Mouse (Mus musculus): ENCODE results near the gene Tgm4. TPM values are rescaled to one million over a fixed set of nuclear protein-coding genes. Genes with fewer than 3 reads are reported as not detected.

Gene Tgm4
- polyA plus RNA-seq, 1 experiment from 2014 or later = 0.52 TPM

DNA sequence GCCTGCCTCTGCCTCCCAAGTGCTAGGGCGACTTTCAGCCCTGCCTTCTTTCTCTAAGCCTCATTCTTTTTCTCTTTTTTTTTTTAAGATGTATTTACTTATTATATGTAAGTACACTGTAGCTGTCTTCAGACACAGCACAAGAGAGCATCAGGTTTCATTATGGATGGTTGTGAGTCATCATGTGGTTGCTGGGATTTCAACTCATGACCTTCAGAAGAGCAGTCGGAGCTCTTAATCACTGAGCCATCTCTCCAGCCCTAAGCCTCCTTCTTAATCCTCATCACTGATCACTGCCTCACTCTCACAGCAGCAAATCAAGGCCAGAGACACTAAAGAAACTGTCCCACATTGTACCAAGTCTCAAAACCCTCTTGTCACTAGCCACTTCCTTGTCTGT lies 10.3 kb upstream of the Tgm4 start:
- no peak for ATAC-seq (replicated peaks; ENCODE audit: insufficient number of reproducible peaks, low FRiP score, low TSS enrichment, low read depth)
- Histone ChIP-seq H3K4me3 (ENCODE audit: low read depth, low read length) (no peak overlapping the region), H3K9me3 (replicated peaks; ENCODE audit: control insufficient read depth, low read length) (no peaks in the 10 kb centered on the region), H3K9ac (replicated peaks; ENCODE audit: low read length) (no peak overlapping the region), H3K27ac (replicated peaks; ENCODE audit: low read depth, low read length) (no peak overlapping the region), H3K36me3 (replicated peaks; ENCODE audit: control insufficient read depth, insufficient read depth, low read depth, low read length) (no peaks in the 10 kb centered on the region), H3K4me2 (ENCODE audit: low read depth, low read length) (no peak overlapping the region), H3K4me1 (ENCODE audit: control insufficient read depth, insufficient read depth, low read length) (no peaks in the 10 kb centered on the region), H3K27me3 (ENCODE audit: control insufficient read depth, insufficient read depth, low read length) (no peaks in the 10 kb centered on the region)
- 78% methylated on average over 2 of the region's 2 CpGs for WGBS
- no peak for DNase-seq (ENCODE audit: low spot score)

DNA sequence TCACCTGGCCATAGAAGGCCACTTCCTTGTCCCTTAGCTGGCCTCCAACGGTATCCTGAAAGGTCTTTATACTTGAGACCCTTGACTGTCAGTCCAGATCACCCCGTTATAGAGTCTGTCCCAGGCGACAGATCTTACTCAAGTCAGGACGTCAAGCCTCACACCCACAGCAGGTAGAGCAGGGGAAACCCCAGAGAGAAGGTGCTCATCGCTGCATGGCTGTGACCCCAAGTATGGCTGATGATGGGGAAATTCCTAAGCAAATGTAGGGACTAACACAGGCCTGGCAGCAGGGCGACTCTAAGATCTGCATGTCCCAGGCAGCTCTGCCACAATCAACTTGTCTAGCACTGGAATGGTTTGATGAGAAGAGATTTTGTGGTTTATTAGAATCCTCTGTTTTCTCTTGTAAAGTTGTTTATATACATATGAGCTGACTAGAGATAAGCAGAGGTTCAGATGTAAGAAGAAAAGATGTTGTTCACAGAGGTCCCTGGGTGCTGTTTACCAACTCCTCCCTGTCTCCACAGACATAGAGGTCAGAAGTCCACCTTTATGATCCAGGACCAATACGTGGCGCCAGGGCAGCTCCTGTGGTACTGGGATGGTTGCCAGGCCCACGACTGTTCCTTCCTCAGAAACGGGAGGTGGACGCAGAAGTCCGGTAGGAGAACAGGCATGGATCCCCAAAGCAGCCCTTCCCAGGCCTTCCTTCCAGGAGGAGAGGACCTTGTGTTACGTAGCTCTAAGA lies 2.9 kb upstream of the Tgm4 start:
- DNase-seq (ENCODE audit: low spot score) = no peak
- Histone ChIP-seq H3K27ac (replicated peaks; ENCODE audit: low read depth, low read length) (no peak overlapping the region), H3K9ac (replicated peaks; ENCODE audit: low read length) (no peak overlapping the region), H3K27me3 (ENCODE audit: control insufficient read depth, insufficient read depth, low read length) (no peaks in the 10 kb centered on the region), H3K4me2 (ENCODE audit: low read depth, low read length) (no peak overlapping the region), H3K36me3 (replicated peaks; ENCODE audit: control insufficient read depth, insufficient read depth, low read depth, low read length) (no peaks in the 10 kb centered on the region), H3K4me1 (ENCODE audit: control insufficient read depth, insufficient read depth, low read length) (no peaks in the 10 kb centered on the region), H3K9me3 (replicated peaks; ENCODE audit: control insufficient read depth, low read length) (no peaks in the 10 kb centered on the region), H3K4me3 (ENCODE audit: low read depth, low read length) (no peak overlapping the region)
- WGBS = 83% methylated on average over 13 of the region's 13 CpGs
- ATAC-seq (replicated peaks; ENCODE audit: insufficient number of reproducible peaks, low FRiP score, low TSS enrichment, low read depth) = no peak

DNA sequence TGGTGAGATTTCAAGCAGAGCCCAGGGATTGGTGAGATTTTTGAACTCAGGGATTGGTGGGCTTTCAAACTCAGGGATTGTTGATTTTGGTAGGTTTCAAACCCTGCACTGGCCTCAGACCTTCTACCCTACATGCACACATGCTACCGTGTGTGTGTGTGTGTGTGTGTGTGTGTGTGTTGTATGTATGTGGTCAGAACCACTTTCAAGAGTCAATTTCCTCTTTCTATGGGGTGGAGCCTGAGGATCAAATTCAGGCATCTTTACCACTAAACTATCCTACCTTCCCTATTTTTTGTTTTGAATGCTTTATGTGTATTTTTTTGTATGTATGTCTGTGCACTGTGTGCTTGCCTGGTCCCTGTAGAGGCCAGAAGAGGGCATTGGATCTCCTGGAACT lies 13.1 kb downstream of the Tgm4 start:
- Histone ChIP-seq H3K4me2 (ENCODE audit: low read depth, low read length) (no peak overlapping the region), H3K4me3 (ENCODE audit: low read depth, low read length) (no peak overlapping the region), H3K27ac (replicated peaks; ENCODE audit: low read depth, low read length) (no peak overlapping the region), H3K27me3 (ENCODE audit: control insufficient read depth, insufficient read depth, low read length) (no peaks in the 10 kb centered on the region), H3K9me3 (replicated peaks; ENCODE audit: control insufficient read depth, low read length) (no peaks in the 10 kb centered on the region), H3K4me1 (ENCODE audit: control insufficient read depth, insufficient read depth, low read length) (no peaks in the 10 kb centered on the region), H3K9ac (replicated peaks; ENCODE audit: low read length) (no peak overlapping the region), H3K36me3 (replicated peaks; ENCODE audit: control insufficient read depth, insufficient read depth, low read depth, low read length) (no peaks in the 10 kb centered on the region)
- 100% methylated on average over 1 of the region's 1 CpGs for WGBS
- DNase-seq (ENCODE audit: low spot score) (no peak), ATAC-seq (replicated peaks; ENCODE audit: insufficient number of reproducible peaks, low FRiP score, low TSS enrichment, low read depth) (no peak)

GRCm38 (mm10) chr9:123058724-123059292 lies 24.3 kb downstream of the Tgm4 start:
- H3K27me3 ChIP-seq (ENCODE audit: control insufficient read depth, insufficient read depth, low read length) = no peaks in the 10 kb centered on the region
- H3K4me2 ChIP-seq (ENCODE audit: low read depth, low read length) = no peak overlapping the region
- no peak overlapping the region for H3K9ac ChIP-seq (replicated peaks; ENCODE audit: low read length)
- H3K36me3 ChIP-seq (replicated peaks; ENCODE audit: control insufficient read depth, insufficient read depth, low read depth, low read length) = no peaks in the 10 kb centered on the region
- H3K4me3 ChIP-seq (ENCODE audit: low read depth, low read length) = no peak overlapping the region
- H3K9me3 ChIP-seq (replicated peaks; ENCODE audit: control insufficient read depth, low read length) = no peaks in the 10 kb centered on the region
- no peak overlapping the region for H3K27ac ChIP-seq (replicated peaks; ENCODE audit: low read depth, low read length)
- no peaks in the 10 kb centered on the region for H3K4me1 ChIP-seq (ENCODE audit: control insufficient read depth, insufficient read depth, low read length)
- ATAC-seq (replicated peaks; ENCODE audit: insufficient number of reproducible peaks, low FRiP score, low TSS enrichment, low read depth) = no peak
- no peak for DNase-seq (ENCODE audit: low spot score)

GRCm38 (mm10) chr9:123060172-123060571 lies 25.6 kb downstream of the Tgm4 start:
- Histone ChIP-seq H3K4me1 (ENCODE audit: control insufficient read depth, insufficient read depth, low read length) (no peaks in the 10 kb centered on the region), H3K27me3 (ENCODE audit: control insufficient read depth, insufficient read depth, low read length) (no peaks in the 10 kb centered on the region), H3K36me3 (replicated peaks; ENCODE audit: control insufficient read depth, insufficient read depth, low read depth, low read length) (no peaks in the 10 kb centered on the region), H3K9ac (replicated peaks; ENCODE audit: low read length) (no peak overlapping the region), H3K9me3 (replicated peaks; ENCODE audit: control insufficient read depth, low read length) (no peaks in the 10 kb centered on the region), H3K4me3 (ENCODE audit: low read depth, low read length) (no peak overlapping the region), H3K4me2 (ENCODE audit: low read depth, low read length) (no peak overlapping the region), H3K27ac (replicated peaks; ENCODE audit: low read depth, low read length) (no peak overlapping the region)
- WGBS = 84% methylated on average over 3 of the region's 3 CpGs
- DNase-seq (ENCODE audit: low spot score) = no peak
- no peak for ATAC-seq (replicated peaks; ENCODE audit: insufficient number of reproducible peaks, low FRiP score, low TSS enrichment, low read depth)

- Histone ChIP-seq H3K36me3 (replicated peaks; ENCODE audit: control insufficient read depth, insufficient read depth, low read depth, low read length) (no peaks in the 10 kb centered on the region; the same call in 1 of the 2 replicates), H3K9ac (replicated peaks; ENCODE audit: low read length) (no peak overlapping the region), H3K9me3 (replicated peaks; ENCODE audit: control insufficient read depth, low read length) (no peaks in the 10 kb centered on the region), H3K27me3 (ENCODE audit: control insufficient read depth, insufficient read depth, low read length) (no peaks in the 10 kb centered on the region), H3K27ac (replicated peaks; ENCODE audit: low read depth, low read length) (no peak overlapping the region), H3K4me2 (ENCODE audit: low read depth, low read length) (no peak overlapping the region), H3K4me3 (ENCODE audit: low read depth, low read length) (no peak overlapping the region), H3K4me1 (ENCODE audit: control insufficient read depth, insufficient read depth, low read length) (no peaks in the 10 kb centered on the region)
- WGBS = 94% methylated on average over 5 of the region's 5 CpGs
- ATAC-seq (replicated peaks; ENCODE audit: insufficient number of reproducible peaks, low FRiP score, low TSS enrichment, low read depth) = no peak
- no peak for DNase-seq (ENCODE audit: low spot score)
These were observed 44.6 kb downstream of the Tgm4 start for GRCm38 (mm10) chr9:123079149-123079548.

GRCm38 (mm10) chr9:123080355-123080754 lies 45.8 kb downstream of the Tgm4 start:
- Histone ChIP-seq H3K36me3 (replicated peaks; ENCODE audit: control insufficient read depth, insufficient read depth, low read depth, low read length) (no peaks in the 10 kb centered on the region; the same call in 1 of the 2 replicates), H3K9ac (replicated peaks; ENCODE audit: low read length) (no peak overlapping the region), H3K4me1 (ENCODE audit: control insufficient read depth, insufficient read depth, low read length) (no peaks in the 10 kb centered on the region), H3K4me2 (ENCODE audit: low read depth, low read length) (no peak overlapping the region), H3K9me3 (replicated peaks; ENCODE audit: control insufficient read depth, low read length) (no peaks in the 10 kb centered on the region), H3K4me3 (ENCODE audit: low read depth, low read length) (no peak overlapping the region), H3K27me3 (ENCODE audit: control insufficient read depth, insufficient read depth, low read length) (no peaks in the 10 kb centered on the region), H3K27ac (replicated peaks; ENCODE audit: low read depth, low read length) (no peak overlapping the region)
- ATAC-seq (replicated peaks; ENCODE audit: insufficient number of reproducible peaks, low FRiP score, low TSS enrichment, low read depth) (no peak), DNase-seq (ENCODE audit: low spot score) (no peak)
- WGBS = 88% methylated on average over 7 of the region's 7 CpGs

GRCm38 (mm10) chr9:123080796-123081195 lies 46.3 kb downstream of the Tgm4 start:
- Histone ChIP-seq H3K27ac (replicated peaks; ENCODE audit: low read depth, low read length) (no peak overlapping the region), H3K4me1 (ENCODE audit: control insufficient read depth, insufficient read depth, low read length) (no peaks in the 10 kb centered on the region), H3K4me3 (ENCODE audit: low read depth, low read length) (no peak overlapping the region), H3K4me2 (ENCODE audit: low read depth, low read length) (no peak overlapping the region), H3K9ac (replicated peaks; ENCODE audit: low read length) (no peak overlapping the region), H3K36me3 (replicated peaks; ENCODE audit: control insufficient read depth, insufficient read depth, low read depth, low read length) (no peaks in the 10 kb centered on the region; the same call in 1 of the 2 replicates), H3K9me3 (replicated peaks; ENCODE audit: control insufficient read depth, low read length) (no peaks in the 10 kb centered on the region), H3K27me3 (ENCODE audit: control insufficient read depth, insufficient read depth, low read length) (no peaks in the 10 kb centered on the region)
- DNase-seq (ENCODE audit: low spot score) = no peak
- no peak for ATAC-seq (replicated peaks; ENCODE audit: insufficient number of reproducible peaks, low FRiP score, low TSS enrichment, low read depth)
- WGBS = 91% methylated on average over 1 of the region's 1 CpGs

Data from embryonic facial prominence, embryonic 11.5 days (tissue).